Mouse (Mus musculus): ENCODE measurements at regions not wholly inside any gene's neighbourhood (a gene's known extent, or its start where the extent isn't known, plus 50 kb on each side); places are given as distances from the start of the nearest gene placed in this dataset.

DNA sequence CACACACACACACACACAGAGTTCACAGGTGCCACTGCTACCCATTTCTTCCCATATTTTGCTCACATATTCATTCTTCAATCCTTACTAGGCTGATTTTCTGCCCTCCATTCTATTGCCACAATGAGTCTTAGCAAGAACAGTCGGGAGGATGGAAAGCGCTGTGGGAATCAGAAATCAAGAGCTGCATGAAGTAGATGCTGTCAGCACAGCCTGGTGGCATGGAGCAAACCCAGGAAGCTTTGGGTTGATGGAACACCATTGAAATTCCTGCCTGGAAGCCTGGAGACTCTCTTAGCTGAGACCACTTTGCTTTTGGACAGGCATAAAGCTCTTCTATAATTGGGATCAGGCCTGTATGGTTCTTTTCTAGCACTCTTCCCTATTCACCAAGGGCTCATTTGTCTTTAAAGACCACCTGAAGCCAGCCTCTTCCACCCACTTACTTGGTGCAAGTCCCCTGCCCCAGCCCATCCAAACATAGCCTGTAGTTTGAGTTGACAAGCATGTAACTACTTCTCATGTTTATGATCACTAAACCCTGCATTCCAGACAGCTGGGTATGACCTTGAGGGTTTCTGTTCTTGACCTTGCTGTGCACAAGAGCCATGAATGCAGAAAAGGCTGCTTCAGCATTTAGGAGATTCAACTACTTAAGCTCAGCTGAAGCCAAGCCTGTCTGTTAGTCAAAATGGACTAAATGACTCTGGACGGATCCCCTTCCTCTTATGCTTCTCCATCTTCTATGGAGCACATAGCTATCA is 537.4 kb downstream of the Slc4a3 start:
- dilution Hi-C loops (cut with MboI; ENCODE audit: extremely low pct_ligation_motif_present, extremely low pct_unique_long_range_greater_than_20kb, low sequenced_read_pairs): no loop called here

DNA sequence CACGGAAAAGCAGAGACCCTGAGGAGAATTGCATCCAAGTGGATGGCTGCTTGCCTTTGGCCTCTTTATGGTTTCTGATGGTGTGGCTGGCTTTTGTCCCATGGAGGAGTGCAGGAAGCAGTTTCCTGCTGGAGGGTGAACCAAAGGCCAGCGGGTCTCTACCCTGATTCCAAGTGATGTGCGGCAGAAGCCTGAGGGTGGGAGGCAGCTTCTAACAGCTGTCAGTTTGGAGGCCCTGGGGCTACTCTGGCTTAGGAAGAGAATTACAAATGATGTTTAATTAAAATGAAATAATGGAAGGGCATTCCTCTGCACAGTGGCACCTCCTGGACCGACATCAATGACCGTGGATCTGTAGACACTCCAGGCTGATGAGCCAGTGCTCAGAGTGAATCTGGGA is 545.0 kb downstream of the Slc4a3 start:
- dilution Hi-C loops (cut with MboI; ENCODE audit: extremely low pct_ligation_motif_present, extremely low pct_unique_long_range_greater_than_20kb, low sequenced_read_pairs): no loop called here

More for the DNA sequence above, 537.4 kb downstream of the Slc4a3 start:
- no peaks in the 10 kb centered on the region for H3K9me3 ChIP-seq (replicated peaks; ENCODE audit: low read length)
- H3K9ac ChIP-seq (ENCODE audit: insufficient read depth, low read depth): no peak overlapping the region
- H3K27ac ChIP-seq (ENCODE audit: insufficient read depth, low read depth): no peak overlapping the region
- no peaks in the 10 kb centered on the region for H3K36me3 ChIP-seq (replicated peaks in 1 of 2; ENCODE audit: control insufficient read depth in 1 of 2, insufficient read depth in 1 of 2, low read length in 1 of 2)
- TF ChIP-seq MXI1 (IDR thresholded peaks at IDR 0.05; ENCODE audit: low read depth, low read length) (no peak), RCOR1 (conservative IDR thresholded peaks at IDR 0.05; ENCODE audit: low read depth, low read length) (no peak), NELFE (IDR thresholded peaks at IDR 0.05; ENCODE audit: low read depth, low read length) (no peak), JUN (IDR thresholded peaks at IDR 0.05; ENCODE audit: insufficient read depth, low read depth, low read length) (no peak), SIN3A (IDR thresholded peaks at IDR 0.05; ENCODE audit: low read length) (no peak), ETS1 (conservative IDR thresholded peaks at IDR 0.05; ENCODE audit: low read depth, low read length) (no peak), EP300 (IDR thresholded peaks at IDR 0.05; ENCODE audit: low read length) (no peak), USF1 (IDR thresholded peaks at IDR 0.05; ENCODE audit: low read depth, low read length) (no peak), POLR2A (IDR thresholded peaks at IDR 0.05; ENCODE audit: low read depth, low read length) (no peak), CHD2 (IDR thresholded peaks at IDR 0.05; ENCODE audit: low read length) (no peak), USF2 (conservative IDR thresholded peaks at IDR 0.05; ENCODE audit: low read depth, low read length) (no peak), SMC3 (IDR thresholded peaks at IDR 0.05; ENCODE audit: low read depth, low read length) (no peak), RAD21 (IDR thresholded peaks at IDR 0.05; ENCODE audit: low read depth, low read length) (no peak), TBP (conservative IDR thresholded peaks at IDR 0.05; ENCODE audit: low read depth, low read length) (no peak), ZKSCAN1 (IDR thresholded peaks at IDR 0.05; ENCODE audit: borderline replicate concordance, low read depth, low read length) (no peak), UBTF (IDR thresholded peaks at IDR 0.05; ENCODE audit: low read depth, low read length) (no peak), NRF1 (IDR thresholded peaks at IDR 0.05; ENCODE audit: low read depth, low read length) (no peak), MAX (IDR thresholded peaks at IDR 0.05; ENCODE audit: low read length) (no peak)
- H3K4me1 ChIP-seq (ENCODE audit: control insufficient read depth in 1 of 2, insufficient read depth in 2 of 2): no peaks in the 10 kb centered on the region; a peak in 1 of 4 replicates
- no peaks in the 10 kb centered on the region for H3K79me2 ChIP-seq (replicated peaks; ENCODE audit: control insufficient read depth, extremely low read depth, insufficient read depth, poor library complexity, severe bottlenecking)
- in situ Hi-C loops (cut with MboI; ENCODE audit: low pct_ligation_motif_present, low pct_unique_long_range_greater_than_20kb, low sequenced_read_pairs): no loop called here
- no peak overlapping the region for H3K4me2 ChIP-seq (ENCODE audit: insufficient read depth, low read depth, poor library complexity, severe bottlenecking)
- no peak overlapping the region for H3K4me3 ChIP-seq (replicated peaks in 1 of 3; ENCODE audit: low read depth in 2 of 3, low read length in 2 of 3, poor library complexity in 1 of 3)
- H3K27me3 ChIP-seq (replicated peaks): no peaks in the 10 kb centered on the region
- DNase-seq (ENCODE audit: extremely low read depth): no peak

More for the DNA sequence above, 545.0 kb downstream of the Slc4a3 start:
- H3K4me1 ChIP-seq (ENCODE audit: control insufficient read depth in 1 of 2, insufficient read depth in 2 of 2): peaks cover 0 to 5% of the 10 kb centered on the region in 2 experiments; a peak in 1 of 4 replicates
- H3K9ac ChIP-seq (ENCODE audit: insufficient read depth, low read depth): no peak overlapping the region
- no peak overlapping the region for H3K4me3 ChIP-seq (replicated peaks in 1 of 3; ENCODE audit: low read depth in 2 of 3, low read length in 2 of 3, poor library complexity in 1 of 3)
- no peaks in the 10 kb centered on the region for H3K9me3 ChIP-seq (replicated peaks; ENCODE audit: low read length)
- TF ChIP-seq MXI1 (IDR thresholded peaks at IDR 0.05; ENCODE audit: low read depth, low read length) (no peak), BHLHE40 (IDR thresholded peaks at IDR 0.05; ENCODE audit: low read depth, low read length) (no peak), SMC3 (IDR thresholded peaks at IDR 0.05; ENCODE audit: low read depth, low read length) (no peak), RCOR1 (conservative IDR thresholded peaks at IDR 0.05; ENCODE audit: low read depth, low read length) (no peak), NRF1 (IDR thresholded peaks at IDR 0.05; ENCODE audit: low read depth, low read length) (no peak), ELF1 (IDR thresholded peaks at IDR 0.05; ENCODE audit: low read depth, low read length) (no peak), TCF12 (IDR thresholded peaks at IDR 0.05; ENCODE audit: low read depth, low read length) (no peak), POLR2A (IDR thresholded peaks at IDR 0.05; ENCODE audit: low read depth, low read length) (no peak), HCFC1 (IDR thresholded peaks at IDR 0.05; ENCODE audit: low read depth, low read length) (no peak), ZKSCAN1 (IDR thresholded peaks at IDR 0.05; ENCODE audit: borderline replicate concordance, low read depth, low read length) (no peak), IRF4 (IDR thresholded peaks at IDR 0.05; ENCODE audit: low read depth, low read length) (no peak), USF1 (IDR thresholded peaks at IDR 0.05; ENCODE audit: low read depth, low read length) (no peak), PAX5 (IDR thresholded peaks at IDR 0.05; ENCODE audit: low read length) (no peak)
- H3K4me2 ChIP-seq (ENCODE audit: insufficient read depth, low read depth, poor library complexity, severe bottlenecking): no peak overlapping the region
- no peak overlapping the region for H3K27ac ChIP-seq (ENCODE audit: insufficient read depth, low read depth)
- no peaks in the 10 kb centered on the region for H3K36me3 ChIP-seq (replicated peaks in 1 of 2; ENCODE audit: control insufficient read depth in 1 of 2, insufficient read depth in 1 of 2, low read length in 1 of 2)
- in situ Hi-C loops (cut with MboI; ENCODE audit: low pct_ligation_motif_present, low pct_unique_long_range_greater_than_20kb, low sequenced_read_pairs): no loop called here
- DNase-seq (ENCODE audit: extremely low read depth): no peak
- no peaks in the 10 kb centered on the region for H3K27me3 ChIP-seq (replicated peaks)
- H3K79me2 ChIP-seq (replicated peaks; ENCODE audit: control insufficient read depth, extremely low read depth, insufficient read depth, poor library complexity, severe bottlenecking): no peaks in the 10 kb centered on the region

Measured in CH12.LX (cell line).